Mouse (Mus musculus) myocyte (in vitro differentiated cells): ENCODE measurements around the gene Spryd3.

Experiments
- E2F4 ChIP-seq: IDR thresholded peaks from one replicate; pipeline ENCODE4 v1.6.1; 2011; ENCODE audit warnings: mild to moderate bottlenecking, control low read depth, moderate library complexity; ENCODE audit not compliant: insufficient read depth
- MAX ChIP-seq: IDR thresholded peaks from one replicate; pipeline ENCODE4 v1.6.1; 2011; ENCODE audit warnings: low read depth, mild to moderate bottlenecking, control low read depth
- MYOG ChIP-seq, 3 experiments: IDR thresholded peaks; one replicate each; pipeline ENCODE4 v1.6.1; 2011; ENCODE audit warnings: control low read depth in 2 of 3, low read depth in 2 of 3, mild to moderate bottlenecking in 2 of 3; ENCODE audit not compliant: insufficient read length in 2 of 3, control insufficient read depth in 1 of 3, insufficient read depth in 1 of 3
- POLR2A ChIP-seq: IDR thresholded peaks from one replicate; pipeline ENCODE4 v1.6.1; 2011; ENCODE audit warnings: low read depth, mild to moderate bottlenecking, control low read depth, moderate library complexity; ENCODE audit not compliant: insufficient read length
- POLR2AphosphoS2 ChIP-seq: IDR thresholded peaks from one replicate; pipeline ENCODE4 v1.6.1; 2011; ENCODE audit warnings: low read depth, control low read depth; ENCODE audit not compliant: insufficient read length
- REST ChIP-seq: IDR thresholded peaks from one replicate; pipeline ENCODE4 v1.6.1; 2011; ENCODE audit warnings: mild to moderate bottlenecking, control low read depth, moderate library complexity; ENCODE audit not compliant: insufficient read depth, insufficient read length
- SRF ChIP-seq: IDR thresholded peaks from one replicate; pipeline ENCODE4 v1.6.1; 2011; ENCODE audit warnings: low read depth; ENCODE audit not compliant: control insufficient read depth, insufficient read length
- USF1 ChIP-seq: IDR thresholded peaks from one replicate; pipeline ENCODE4 v1.6.1; 2011; ENCODE audit warnings: low read depth, mild to moderate bottlenecking, control low read depth, moderate library complexity

DNA sequence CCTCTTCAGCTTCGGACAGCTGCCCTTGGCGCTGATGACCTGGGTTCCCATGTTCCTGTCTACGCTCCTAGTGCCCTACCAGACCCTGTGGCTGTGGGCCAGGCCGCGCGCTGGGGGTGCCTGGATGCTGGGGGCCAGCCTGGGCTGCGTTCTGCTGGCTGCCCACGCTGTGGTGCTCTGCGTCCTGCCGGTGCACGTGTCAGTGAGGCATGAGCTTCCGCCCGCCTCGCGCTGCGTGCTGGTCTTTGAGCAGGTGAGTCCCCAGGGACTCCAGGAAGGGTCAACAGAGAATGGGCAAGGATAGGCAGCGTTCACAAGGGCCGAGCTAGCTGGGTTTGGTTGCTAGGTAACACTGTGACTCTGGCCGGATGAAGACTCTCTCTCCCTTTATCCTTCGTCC is 20.8 kb upstream of the Spryd3 start:
- TF ChIP-seq MAX (no peak), USF1 (no peak), MYOG (IDR thresholded peaks at IDR 0.05; ENCODE audit: control insufficient read depth in 1 of 3, insufficient read depth in 1 of 3, insufficient read length in 2 of 3, low read depth in 2 of 3) (peak in 1 of 3 experiments; percentile 15), SRF (no peak), POLR2A (no peak), REST (no peak), E2F4 (no peak), POLR2AphosphoS2 (no peak)
